Mouse (Mus musculus) kidney, postnatal 36 days (tissue): ENCODE measurements around the gene Oosp1.

Source experiments
- DNase-seq, 2 experiments: peaks; one replicate each; pipeline ENCODE4 v3.0.0; 2021 to 2022; ENCODE audit warnings: mixed read lengths in 2 of 2

Oosp1 gene

DNA sequence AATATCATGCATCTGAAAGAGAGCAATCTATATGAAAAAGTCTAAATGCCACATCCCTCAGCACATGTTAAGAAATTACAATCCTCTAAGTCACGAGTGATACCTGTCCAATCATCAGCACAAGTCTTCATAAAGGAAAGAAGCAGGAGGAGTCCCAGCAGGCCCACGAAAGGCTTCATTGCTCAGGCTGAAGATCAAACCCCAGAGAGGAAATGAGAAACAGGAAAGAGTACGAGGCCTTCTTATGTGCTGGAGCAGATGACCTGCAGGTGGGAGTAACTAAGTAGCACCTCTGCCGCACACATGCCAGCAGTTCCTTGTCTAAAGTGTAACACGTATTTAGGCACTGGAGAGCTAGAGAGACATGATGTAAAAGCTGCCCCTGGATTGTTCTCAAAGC is at the start of gene Oosp1:
Gene Oosp1, minus strand, starts transcription at position 312 of the 400 bp plus-strand sequence.
- DNase-seq = no peak

DNA sequence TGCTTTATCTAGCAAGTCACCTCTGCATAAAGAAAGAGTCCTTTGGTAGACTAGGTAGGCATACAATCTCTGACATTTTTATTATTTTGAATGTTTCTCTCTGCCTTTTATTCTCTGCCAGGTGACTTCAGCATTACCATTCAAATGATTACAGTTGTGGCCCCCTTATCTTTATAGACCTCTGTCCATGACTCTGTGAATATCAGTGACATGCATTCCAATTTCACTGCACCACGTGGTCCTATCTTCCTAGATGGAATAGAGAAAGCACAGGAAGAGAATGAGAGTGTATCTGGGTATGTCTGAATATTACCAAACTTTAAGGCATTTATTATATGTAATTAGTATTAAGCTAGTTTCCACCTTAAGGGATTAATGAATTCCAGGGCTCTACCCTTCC is 45.5 kb upstream of the Oosp1 start:
- no peak for DNase-seq

DNA sequence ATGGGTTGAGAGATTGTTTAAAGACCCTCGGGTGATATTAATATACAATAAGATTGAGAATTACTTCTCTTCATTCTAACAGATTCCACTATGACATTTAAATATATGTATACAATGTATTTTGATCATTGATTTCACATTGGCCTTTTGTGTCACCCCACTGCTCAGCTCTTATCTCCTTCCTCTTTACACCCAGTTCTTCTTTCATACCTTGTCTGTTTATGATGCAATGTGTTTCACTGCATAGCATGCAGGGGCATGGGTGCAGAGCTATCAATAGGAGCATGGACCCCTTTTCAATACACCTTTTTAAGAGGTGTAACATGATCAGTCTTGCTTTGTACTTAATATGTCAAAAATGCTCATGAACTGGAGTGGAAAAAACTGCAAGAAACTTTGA is 39.3 kb upstream of the Oosp1 start:
- DNase-seq = no peak

DNA sequence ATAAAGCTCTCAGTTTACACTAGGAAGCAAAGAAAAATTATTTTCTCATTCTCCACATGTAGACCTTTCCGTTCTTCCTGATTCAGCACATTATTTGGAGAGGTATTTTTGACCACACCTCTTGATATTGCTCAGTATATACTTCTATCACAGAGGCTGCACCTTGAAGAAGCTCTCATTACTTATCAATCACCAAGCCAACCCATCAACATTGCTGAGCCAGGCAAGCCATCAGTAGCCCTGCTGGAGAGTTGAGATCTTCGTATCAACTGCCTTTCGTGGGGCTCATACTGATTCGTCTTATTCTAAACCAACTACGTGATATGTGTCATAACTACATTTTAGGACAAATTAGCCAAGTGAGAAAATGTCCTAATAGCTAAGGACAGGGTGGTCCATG is 36.4 kb upstream of the Oosp1 start:
- no peak for DNase-seq

DNA sequence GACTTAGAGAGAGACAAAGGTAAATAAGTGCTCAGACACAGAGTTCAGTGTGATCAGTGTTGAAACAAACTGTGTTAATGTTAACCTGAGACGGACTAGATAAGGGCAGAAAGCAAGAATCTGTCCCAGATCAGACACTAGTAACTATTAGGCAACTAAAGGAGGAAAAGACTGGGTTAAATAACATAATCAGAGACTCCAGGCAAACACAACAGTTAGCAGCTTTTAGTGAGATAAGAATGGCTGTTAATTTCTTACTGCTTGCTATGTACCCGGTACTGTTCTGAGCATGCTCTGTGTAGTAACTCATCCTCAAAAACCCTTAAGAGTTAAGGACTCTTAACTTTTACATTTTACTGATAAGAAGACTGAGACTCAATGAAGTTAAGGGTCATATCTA is 35.0 kb upstream of the Oosp1 start:
- no peak for DNase-seq

DNA sequence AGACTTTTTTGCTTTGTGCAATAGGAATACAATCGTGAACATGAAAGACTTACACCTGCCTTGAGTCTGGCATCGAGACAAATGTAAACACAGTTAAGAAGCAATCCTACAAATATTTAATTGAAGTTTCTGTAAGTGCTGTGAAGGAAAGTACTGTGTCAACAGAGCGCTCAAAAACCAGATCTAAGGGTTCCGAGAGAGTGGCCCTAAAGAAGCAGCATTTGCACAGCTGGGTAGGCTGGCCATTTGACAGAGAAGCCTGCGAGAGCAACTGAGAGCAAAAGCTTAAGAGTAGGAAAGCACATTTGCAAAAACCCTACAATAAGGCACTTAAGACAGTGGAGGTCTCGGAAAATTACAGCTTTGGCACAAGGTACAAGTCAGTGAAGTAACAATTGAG is 33.3 kb upstream of the Oosp1 start:
- no peak for DNase-seq

DNA sequence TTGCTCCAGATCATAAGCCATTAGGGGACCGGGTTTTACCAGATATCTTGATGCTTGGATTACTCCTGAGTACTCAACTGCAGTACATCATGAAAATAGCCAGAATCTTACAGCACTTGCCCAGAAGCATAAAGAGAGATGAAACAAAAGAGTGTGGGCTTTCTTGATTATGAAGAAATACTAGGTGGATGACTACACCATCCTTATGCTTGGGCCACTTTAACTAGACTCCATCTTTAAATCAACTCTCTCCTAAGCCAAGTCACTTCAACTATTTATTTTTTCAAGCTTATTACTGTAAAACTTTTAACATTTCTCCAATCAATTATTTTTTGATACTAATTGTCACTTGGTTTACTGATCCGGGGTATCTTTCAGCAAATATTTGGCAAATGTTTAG is 32.9 kb upstream of the Oosp1 start:
- DNase-seq = no peak

DNA sequence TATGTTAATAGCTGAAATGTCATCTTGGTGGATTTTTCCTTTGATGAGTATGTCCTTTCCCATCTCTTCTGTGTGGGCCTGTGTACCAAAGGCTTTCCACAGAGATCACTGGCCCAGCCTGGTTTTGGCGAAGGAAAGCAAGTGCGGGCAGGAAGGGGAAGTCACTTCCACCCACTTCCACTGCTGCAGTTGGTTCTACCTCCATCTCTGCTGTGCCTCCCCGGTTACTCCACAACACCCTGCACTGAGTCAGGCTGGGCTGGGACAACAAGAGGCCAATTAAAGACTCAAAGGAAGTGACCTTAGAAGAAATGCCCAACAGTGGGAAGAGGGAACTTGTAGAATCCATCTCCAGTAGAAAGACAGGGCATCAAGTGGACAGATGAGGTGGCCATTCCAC is 29.1 kb upstream of the Oosp1 start:
- no peak for DNase-seq

DNA sequence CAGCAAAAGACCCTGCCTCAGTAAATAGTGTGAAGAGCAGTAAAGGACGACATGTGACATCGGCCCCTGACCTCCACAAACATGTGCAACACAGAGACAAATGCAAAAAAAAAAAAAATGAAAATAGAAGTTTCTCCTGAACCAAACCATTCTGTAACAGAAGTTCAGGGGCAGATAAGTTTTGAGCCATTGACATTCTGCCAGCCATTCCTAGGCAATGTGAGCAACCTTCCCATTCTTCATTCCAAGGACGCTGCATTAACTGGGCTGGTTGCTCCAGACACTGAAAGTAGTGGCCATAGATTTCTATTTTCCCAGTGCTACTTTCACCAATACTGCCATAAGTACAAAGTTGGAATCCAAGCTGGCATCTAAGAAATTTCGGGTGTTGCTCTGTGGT is 21.5 kb upstream of the Oosp1 start:
- DNase-seq = no peak

DNA sequence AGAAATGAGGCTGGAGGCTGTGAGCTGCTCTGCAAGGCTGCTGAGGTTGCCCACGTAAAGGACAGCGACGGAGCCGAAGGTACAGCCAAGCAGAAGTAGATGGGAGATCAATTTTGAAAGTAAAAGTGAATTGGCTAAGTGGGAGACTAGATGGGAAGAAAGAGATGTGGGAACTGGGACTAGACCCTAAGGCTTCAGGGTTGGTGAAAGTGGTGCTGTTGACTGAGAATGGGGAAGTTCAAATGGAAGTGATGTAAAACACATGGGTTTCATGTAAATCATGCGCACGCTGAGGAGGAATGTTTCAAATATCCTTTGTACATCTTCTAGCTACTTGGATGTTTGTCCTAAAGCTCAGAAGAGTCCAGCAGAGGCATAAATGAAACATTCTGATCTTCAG is 7.4 kb upstream of the Oosp1 start:
- no peak for DNase-seq

DNA sequence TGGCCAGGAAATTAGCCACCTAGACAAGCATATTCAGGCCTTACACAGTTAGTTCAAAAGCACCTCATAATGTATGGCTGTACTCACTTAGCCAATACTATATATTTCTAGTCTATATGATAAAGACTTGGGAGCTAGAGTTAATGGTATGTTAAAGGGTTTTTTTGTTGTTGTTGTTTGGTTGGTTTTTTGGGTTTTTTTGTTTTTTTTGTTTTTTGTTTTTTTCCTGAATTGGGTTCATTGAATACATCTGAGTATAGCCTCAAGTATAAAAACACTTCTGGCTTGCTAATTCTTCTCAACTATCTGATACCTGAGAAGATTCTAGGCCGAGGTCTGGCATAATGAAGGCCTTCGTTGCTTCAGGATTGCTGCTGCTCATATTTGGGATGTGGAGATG is 5.8 kb upstream of the Oosp1 start, which contains the start of gene Oosp3:
Gene Oosp3, plus strand, starts transcription at position 301 of the 400 bp plus-strand sequence.
- DNase-seq = no peak

DNA sequence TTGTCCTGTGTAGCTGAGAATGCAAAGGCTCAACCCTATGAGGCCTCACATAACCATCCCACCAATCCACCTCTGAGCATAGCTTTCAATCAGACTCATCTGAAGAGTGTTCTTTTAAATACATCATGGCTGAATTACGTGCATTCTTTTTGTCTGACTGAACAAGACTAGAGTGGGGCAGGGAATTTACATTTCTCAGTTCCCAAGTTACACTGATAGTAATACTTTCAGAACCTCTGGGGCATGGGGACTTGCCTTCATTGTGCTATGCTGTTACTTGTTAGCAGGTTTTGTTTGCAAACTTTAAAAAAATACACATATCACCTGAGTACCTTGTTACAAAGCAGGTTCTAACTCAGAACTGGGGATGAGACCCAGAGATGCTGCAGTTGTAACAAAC is 504 bp upstream of the Oosp1 start:
- no peak for DNase-seq

DNA sequence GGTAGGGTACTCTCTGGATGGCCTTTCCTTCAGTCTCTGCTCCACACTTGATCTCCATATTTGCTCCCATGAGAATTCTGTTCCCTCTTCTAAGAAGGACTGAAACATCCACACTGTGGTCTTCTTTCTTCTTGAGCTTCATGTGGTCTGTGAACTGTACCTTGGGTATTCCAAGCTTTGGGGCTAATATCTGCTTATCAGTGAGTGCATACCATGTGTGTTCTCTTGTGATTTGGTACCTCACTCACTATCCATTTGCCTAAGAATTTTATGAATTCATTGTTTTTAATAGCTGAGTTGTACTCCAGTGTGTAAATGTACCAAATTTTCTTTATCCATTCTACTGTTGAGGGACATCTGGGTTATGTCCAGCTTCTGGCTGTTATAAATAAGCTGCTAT is 29.4 kb downstream of the Oosp1 start:
- DNase-seq = no peak

DNA sequence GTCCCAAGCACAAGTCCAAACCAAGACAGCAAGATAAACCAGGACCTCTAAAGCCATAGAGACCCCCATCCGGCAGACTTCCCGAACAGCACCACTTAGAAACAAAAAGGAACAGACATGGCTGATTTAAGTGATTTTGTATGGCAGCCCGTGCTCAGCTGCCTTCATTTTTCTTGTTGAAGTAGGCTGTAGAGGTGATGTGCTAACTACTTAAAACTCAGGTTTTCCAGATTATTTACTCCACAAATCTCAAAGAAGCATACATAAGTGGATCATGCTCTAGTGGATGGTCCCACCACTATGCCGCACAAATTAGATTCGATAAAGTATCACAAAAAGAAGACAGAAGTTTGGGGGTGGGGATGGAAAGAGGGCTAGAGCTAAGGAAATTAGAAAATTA is 30.5 kb downstream of the Oosp1 start, which contains the start of gene Oosp2:
Gene Oosp2, minus strand, starts transcription at position 101 of the 400 bp plus-strand sequence.
- DNase-seq = no peak

DNA sequence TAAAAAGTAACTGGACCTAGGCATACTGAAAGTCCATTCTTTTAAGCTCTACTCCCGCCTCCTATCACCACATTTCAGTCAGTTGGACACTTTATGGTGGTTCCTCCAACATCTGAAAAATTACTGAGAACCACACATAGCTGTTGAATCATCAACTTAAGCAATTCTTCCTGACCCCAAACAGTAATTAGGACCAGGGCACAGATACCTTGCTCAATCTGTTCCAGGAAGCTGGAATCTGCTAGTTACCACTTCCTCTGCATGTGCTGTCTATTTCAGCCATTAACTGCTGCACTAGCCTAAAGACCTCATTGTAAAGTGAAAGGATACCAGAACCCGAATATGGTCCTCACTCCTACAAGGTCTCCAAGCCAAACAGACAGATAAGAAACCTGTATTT is 31.8 kb downstream of the Oosp1 start:
- DNase-seq = no peak

DNA sequence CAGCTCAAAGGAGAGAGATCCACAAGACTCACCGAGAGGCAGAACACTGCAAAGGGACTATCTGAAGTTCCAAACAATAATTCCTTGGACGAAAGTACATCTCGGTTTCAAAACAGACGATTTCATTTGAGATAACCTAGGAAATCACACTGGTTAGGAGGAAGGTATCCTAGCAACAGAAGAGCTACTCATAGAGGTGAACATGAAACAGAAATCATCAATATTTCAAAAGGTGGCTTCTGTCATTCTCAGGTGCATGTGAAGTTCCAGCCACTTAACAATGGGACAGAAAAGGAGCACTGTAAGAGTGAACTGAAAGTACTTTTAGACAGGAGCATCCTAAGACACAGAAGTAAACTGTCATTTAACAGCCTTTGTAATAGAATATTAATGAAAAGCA is 41.4 kb downstream of the Oosp1 start:
- DNase-seq = no peak

DNA sequence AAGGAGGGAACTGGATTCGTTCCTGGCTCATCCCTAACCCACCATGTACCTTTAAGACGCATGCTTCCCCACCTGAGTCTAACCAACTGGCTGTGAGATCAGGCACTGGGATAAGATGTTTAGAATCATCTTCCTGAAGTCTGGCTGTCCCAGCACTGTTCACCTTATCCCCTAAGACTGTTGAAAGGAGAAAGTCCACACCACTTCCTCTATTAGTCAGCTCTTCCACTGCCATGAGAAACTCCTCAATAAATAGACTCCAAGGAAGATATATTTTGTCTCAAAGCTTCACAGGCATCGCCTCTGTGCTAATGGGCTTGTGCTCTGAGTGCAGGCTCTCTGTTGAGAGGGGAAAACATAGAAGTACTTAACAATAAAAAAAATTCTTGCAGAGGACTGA is 44.8 kb downstream of the Oosp1 start:
- no peak for DNase-seq

DNA sequence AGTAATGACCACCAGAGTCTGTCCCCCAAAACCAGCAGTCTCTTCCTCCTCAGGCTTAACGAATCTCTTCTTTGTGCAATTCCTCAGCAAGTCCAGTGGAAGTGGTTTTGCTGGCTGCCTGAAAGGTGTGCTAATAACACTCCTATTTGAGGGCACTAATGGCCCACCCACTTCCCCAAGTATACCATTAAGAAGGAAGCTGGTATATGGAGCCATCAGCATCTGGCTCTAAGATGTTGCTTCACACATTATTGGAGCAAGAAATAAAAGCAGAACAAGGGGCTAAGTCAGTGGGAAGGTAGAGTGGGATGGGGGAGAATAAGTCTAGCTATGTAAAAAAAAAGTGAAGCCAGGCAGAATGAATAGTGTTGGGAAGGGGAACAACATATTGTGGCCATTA is 50.2 kb downstream of the Oosp1 start, which contains the start of gene Ms4a3:
Gene Ms4a3, minus strand, starts transcription at position 120 of the 400 bp plus-strand sequence.
- no peak for DNase-seq

DNA sequence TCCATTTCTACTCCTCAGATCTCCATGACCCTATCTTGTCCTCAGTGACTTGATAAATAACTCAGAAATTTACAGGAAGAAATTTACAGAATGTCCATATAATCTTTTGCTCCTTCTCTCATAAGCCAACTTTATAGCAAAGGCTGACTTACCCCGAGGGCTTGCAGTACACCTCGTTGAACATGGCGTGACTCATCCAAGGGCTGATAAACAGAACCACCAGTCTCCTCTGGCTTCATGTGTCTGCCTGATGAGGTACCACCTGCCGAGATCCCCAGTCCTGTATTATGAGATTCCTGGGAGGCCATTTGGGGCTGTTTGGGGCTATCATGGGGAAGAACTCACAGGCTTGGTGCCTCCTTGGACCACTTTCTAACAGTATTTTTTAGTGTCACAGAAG is 51.9 kb downstream of the Oosp1 start:
- DNase-seq = no peak

DNA sequence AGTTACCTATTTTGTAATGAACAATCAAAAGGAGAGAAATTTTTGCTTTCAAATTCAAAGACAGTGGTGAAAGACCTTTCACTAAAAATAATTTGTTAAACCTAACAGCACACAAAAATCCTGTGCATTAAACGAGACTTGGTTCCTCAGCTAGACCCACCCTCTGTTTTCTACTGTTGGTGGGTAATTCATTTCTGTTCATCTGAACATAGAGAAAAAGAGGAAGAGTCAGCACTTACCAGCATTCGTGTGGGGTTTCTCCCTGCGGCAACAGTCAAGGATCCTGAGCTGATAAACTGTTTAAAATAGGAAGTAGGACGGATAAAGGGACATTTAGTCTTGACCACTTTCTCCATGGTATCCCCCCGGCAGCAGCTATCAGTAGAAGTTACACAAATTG is 55.4 kb downstream of the Oosp1 start:
- DNase-seq = no peak

DNA sequence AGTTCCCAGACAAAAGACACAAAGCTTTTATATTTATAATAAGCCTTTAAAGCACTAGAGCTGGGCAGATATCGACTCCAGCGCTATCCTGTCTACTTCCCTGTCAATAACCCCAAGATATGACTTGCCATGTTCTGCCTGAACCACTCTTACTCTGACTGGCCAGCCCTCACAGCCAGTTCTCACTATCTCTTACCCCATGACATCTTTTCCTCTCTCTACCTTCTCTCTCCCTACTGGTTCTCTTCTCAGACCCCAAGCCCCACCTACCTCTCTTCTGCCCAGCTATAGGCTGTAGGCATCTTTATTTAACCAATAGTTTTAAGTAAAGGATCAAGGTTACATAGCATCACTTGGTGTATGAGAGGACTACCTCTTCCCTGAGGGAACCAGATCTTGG is 56.6 kb downstream of the Oosp1 start:
- DNase-seq = no peak

DNA sequence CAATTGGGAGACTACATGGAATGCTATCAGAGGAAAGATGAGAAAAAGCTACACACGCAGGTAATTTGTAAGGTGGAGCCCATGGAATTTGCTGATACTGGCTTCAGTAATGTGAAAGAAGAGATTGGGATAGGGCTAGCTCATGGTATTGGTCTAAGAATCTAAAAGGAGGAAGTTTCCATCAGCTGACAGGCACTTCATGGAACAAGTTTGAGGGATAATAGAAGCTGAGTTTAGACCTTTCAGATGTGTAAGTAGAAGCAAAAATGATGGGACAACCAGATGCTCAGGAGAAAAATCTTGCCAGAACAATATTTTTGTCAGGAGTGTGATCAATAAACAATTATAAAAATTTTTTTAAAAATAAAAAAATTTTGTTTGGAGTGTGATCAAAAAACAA is 57.2 kb downstream of the Oosp1 start:
- DNase-seq = no peak

DNA sequence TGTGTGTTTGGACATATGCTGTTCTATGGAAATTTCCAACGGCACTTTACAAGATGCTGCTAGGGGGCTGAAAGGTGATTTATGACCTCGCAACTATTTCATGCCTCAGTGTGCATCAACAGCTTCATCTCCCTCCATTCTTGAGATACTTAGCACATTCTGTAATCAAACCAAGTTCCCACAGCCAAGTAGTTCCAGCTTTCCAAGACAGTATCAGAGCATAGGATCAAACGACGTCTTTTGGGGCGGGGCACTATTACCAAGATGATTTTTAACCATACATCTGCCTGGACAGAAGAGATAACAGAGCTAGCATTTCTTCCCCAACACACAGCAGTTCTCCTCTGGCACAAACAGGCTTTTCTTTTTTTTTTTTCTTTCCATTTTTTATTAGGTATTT is 65.7 kb downstream of the Oosp1 start:
- DNase-seq = no peak

DNA sequence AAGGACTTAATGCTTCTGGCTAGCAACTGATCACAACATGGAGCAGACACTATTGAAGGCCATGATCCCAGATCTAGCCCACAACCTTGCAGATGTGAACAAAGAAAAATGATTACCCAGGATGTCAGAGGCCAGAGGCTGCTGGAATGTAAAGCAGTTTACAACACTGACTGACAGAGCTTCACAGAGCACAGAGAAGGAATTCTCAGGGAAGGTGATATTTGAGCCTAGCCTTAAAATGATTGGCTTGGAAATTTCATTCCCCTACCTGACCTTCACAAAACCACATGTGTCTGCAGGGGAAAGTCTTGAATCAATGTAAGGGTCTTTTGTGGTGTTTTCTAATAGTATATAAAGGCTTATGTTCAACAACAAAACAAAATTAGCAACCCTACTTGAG is 66.2 kb downstream of the Oosp1 start:
- DNase-seq = no peak

DNA sequence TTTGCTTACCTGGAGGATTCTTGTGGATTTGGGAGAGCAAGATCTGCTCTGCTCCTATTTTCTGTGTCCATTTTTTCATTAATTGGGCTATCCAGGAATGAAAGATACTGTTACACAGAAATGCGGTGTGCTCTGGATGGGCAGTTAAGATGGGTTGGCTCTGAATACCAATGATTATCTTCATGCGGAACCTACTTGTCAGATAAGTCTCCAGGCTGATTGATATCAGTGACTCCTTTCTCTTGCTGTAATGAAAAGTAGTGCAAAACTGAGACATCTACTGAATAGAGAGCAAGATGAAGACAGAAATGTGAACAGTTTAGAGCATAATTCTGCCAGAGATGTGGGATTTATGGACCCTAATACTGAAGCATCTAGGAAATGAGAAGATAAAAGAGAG is 67.4 kb downstream of the Oosp1 start, which contains the start of gene Ms4a2:
Gene Ms4a2, minus strand, starts transcription at position 169 of the 400 bp plus-strand sequence.
- no peak for DNase-seq

DNA sequence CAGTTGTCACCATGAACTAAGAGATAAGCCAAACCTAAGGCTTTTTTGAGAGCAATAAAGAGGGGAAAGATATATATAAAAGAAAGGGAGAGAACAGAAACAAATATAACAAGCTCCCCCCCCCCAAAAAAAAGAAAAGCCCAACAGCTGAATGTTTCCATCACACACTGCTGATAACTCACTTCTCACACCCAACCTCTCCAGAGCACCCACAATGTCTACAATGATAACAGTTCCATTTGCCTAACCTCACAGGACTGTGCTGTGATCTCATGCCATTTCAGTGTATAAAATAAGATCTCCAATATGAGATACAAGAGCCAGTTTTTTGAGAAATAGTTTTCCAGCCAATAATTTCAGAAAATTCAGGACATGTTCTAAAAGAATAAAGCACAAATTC is 73.0 kb downstream of the Oosp1 start:
- DNase-seq = no peak
